Mouse (Mus musculus) liver, embryonic 14.5 days (tissue): ENCODE results near the gene Lasp1. TPM values are rescaled to one million over a fixed set of nuclear protein-coding genes. Genes with fewer than 3 reads are reported as not detected.

Source experiments
- ATAC-seq: fragments of 200-750 bp; cut with Nextera tagmentation; 2 replicates; pipeline ENCODE4 v1.8.0; 2017; ENCODE audit warnings: moderate number of reproducible peaks, mild to moderate bottlenecking, moderate library complexity; ENCODE audit not compliant: insufficient read depth
- DNase-seq, 3 experiments: peaks; one replicate each; pipeline ENCODE4 v3.0.0-alpha.2; 2012 to 2013; ENCODE audit warnings: low read depth in 3 of 3, low spot score in 3 of 3
- H3K27ac ChIP-seq: fragments of 300-500 bp; sonication (generic); 2 replicates; pipeline ENCODE4 v1.5.1; 2014; ENCODE audit warnings: moderate library complexity, mild to moderate bottlenecking, control low read depth, inconsistent platforms
- H3K27me3 ChIP-seq: fragments of 300-500 bp; sonication (generic); 2 replicates; pipeline ENCODE4 v1.6.1; 2014; ENCODE audit warnings: mild to moderate bottlenecking, low read length, moderate library complexity; ENCODE audit not compliant: control insufficient read depth, insufficient read depth
- H3K36me3 ChIP-seq: fragments of 300-500 bp; sonication (generic); replicated peaks from 2 replicates; pipeline ENCODE4 v1.6.1; 2014; ENCODE audit warnings: low read depth; ENCODE audit not compliant: control insufficient read depth, insufficient read depth
- H3K4me1 ChIP-seq, 2 experiments: fragments of 200-500 bp in 1 of 2; fragments of 300-500 bp in 1 of 2; sonication (generic) in 1 of 2; replicated peaks; 2 replicates each; pipeline ENCODE4 v1.6.1; 2012 to 2014; ENCODE audit warnings: antibody characterized with exemption in 1 of 2, inconsistent platforms in 1 of 2, low read length in 1 of 2; ENCODE audit not compliant: control insufficient read depth in 2 of 2, insufficient read depth in 2 of 2
- H3K4me2 ChIP-seq: fragments of 300-500 bp; sonication (generic); 2 replicates; pipeline ENCODE4 v1.6.1; 2014; ENCODE audit warnings: low read depth, mild to moderate bottlenecking, control low read depth, moderate library complexity
- H3K4me3 ChIP-seq, 2 experiments: fragments of 200-500 bp in 1 of 2; fragments of 300-500 bp in 1 of 2; sonication (generic) in 1 of 2; 2 replicates each; pipeline ENCODE4 v1.5.1; 2012 to 2014; ENCODE audit warnings: low read depth in 2 of 2, low read length in 2 of 2, mild to moderate bottlenecking in 2 of 2, control low read depth in 1 of 2, inconsistent platforms in 1 of 2, moderate library complexity in 1 of 2; ENCODE audit not compliant: insufficient read depth in 1 of 2
- H3K9ac ChIP-seq: fragments of 300-500 bp; sonication (generic); replicated peaks from 2 replicates; pipeline ENCODE4 v1.6.1; 2014; ENCODE audit warnings: mild to moderate bottlenecking, control low read depth, moderate library complexity
- H3K9me3 ChIP-seq: fragments of 300-500 bp; sonication (generic); 2 replicates; pipeline ENCODE4 v1.6.1; 2016; ENCODE audit warnings: low read length, mixed read lengths; ENCODE audit not compliant: control insufficient read depth
- CTCF ChIP-seq: IDR thresholded peaks from 2 replicates; pipeline ENCODE4 v1.5.1; 2016; ENCODE audit warnings: antibody characterized with exemption, low read depth, control low read depth
- EP300 ChIP-seq: IDR thresholded peaks from 2 replicates; pipeline ENCODE4 v1.6.1; 2016; ENCODE audit warnings: antibody characterized with exemption, low read depth
- WGBS: fragments of 180-500 bp; shearing (Covaris S2); extraction: QIAGEN DNeasy Blood & Tissue Kit; methylation state at CpG from one replicate; pipeline ENCODE4 v1.1.7; 2014; ENCODE audit not compliant: insufficient replicate concordance; 5-methylcytosine and 5-hydroxymethylcytosine counted together
- polyA plus RNA-seq, 2 experiments: library from polyadenylated mRNA; depleted of rRNA in 1 of 2; stranded (reverse) in 1 of 2; unstranded in 1 of 2; fragments of >200 nt; fragmentation: Nextera tagmentation in 1 of 2; extraction: Ambion mirVana in 1 of 2; gene quantifications; 2 replicates each; pipeline versions ENCODE4 v1.2.1 to v1.2.3; 2012 to 2014

Lasp1 gene
- polyA plus RNA-seq, 2 experiments = 15.5 to 19.1 TPM

DNA sequence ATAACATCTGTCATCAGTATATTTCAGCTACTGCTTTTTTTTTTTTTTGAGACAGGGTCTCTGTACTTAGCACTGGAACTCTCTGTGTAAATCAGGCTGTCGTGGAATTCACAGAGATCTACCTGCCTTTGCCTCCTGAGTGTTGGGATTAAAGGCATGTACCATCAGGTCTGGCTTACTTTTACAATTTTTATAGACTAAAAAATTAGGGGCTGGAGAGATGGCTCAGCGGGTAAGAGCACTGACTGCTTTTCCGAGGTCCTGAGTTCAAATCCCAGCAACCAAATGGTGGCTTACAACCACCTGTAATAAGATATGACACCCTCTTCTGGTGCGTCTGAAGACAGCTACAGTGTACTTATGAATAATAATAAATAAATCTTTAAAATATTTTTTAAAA is 81.6 kb downstream of the Lasp1 start:
- Histone ChIP-seq H3K4me1 (peaks cover 3 to 9% of the 10 kb centered on the region in 2 experiments; a peak in 2 of 4 replicates), H3K36me3 (no peaks in the 10 kb centered on the region), H3K9ac (no peak overlapping the region), H3K27ac (no peak overlapping the region), H3K27me3 (no peaks in the 10 kb centered on the region), H3K4me3 (no peak overlapping the region), H3K4me2 (no peak overlapping the region), H3K9me3 (no peaks in the 10 kb centered on the region)
- TF ChIP-seq CTCF (no peak), EP300 (no peak)
- WGBS = 67% methylated on average over 4 of the region's 4 CpGs
- no peak for ATAC-seq
- DNase-seq = no peak

DNA sequence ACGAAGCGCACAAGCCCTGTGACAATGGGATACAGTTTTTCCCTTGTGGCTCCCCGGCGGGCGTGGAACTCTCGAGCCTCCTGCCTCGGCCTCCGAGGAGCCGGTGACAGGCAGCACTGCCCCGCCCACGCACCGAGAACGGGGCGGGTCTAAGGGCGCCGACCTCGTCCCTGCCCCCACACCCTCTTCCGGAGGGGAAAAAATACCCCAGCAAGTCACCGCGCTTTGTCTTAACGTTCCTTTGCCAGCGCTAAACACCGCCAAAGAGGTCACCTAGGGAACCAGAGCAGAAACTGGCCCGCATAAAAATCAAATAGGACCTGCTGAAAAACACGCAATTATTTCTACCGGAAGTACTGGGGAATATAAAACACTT is 84.7 kb downstream of the Lasp1 start:
- TF ChIP-seq CTCF (no peak), EP300 (0 out of 2 replicates have a peak, but pooled peaks have one; percentile 19)
- H3K36me3 ChIP-seq = no peaks in the 10 kb centered on the region
- H3K9me3 ChIP-seq = no peaks in the 10 kb centered on the region
- WGBS = 4% methylated on average over 26 of the region's 26 CpGs
- H3K4me3 ChIP-seq = peak overlapping the region; percentile 85 to 98
- peak; percentile 66 to 73 (median 66) for DNase-seq
- ATAC-seq = peak; percentile 71
- H3K27me3 ChIP-seq = no peaks in the 10 kb centered on the region
- peaks cover 3 to 9% of the 10 kb centered on the region in 2 experiments; a peak in 2 of 4 replicates for H3K4me1 ChIP-seq
- peak overlapping the region; percentile 80 for H3K27ac ChIP-seq
- peak overlapping the region; percentile 84 for H3K9ac ChIP-seq
- H3K4me2 ChIP-seq = peak overlapping the region; percentile 84

DNA sequence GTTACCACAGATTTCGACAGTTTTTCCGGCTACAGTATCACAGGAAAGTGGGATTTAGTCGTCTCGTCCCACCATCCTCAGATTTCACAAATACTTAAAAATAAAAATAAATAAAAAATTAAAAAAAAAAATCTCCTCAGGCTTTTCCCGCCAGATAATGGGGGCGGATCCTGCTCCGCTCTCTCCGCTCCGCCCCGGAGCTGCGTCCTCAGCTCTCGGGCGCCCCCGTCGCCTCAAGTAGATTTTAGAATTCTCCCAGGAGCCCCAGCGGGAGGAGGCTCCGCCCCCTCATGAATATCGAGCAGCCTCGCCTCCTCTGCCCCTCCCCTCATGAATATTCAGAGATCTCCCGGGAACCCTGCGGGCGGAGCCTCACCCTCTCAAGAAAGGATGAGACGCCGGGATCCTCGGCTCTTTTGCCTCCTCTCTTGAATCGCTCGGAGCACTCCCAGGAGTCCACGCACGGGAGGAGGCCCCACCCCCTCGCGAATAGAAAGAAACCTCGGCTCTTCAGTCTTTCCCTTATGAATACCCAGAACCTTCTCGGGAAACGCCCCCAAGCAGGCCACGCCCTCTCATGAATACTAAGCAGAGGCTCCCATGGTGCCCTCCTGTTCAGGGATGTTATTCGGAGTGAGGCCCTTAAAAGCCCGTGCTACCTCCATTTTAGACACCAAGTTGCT is 85.3 kb downstream of the Lasp1 start, which contains the start of gene Fbxo47:
Gene Fbxo47 (minus strand): TSS at position 237 of the 683 bp plus-strand sequence.
- TF ChIP-seq EP300 (no peak), CTCF (peak; percentile 83)
- H3K27ac ChIP-seq = peak within 1 kb of the TSS; percentile 80
- DNase-seq = peak; percentile 95 to 97 (median 97)
- H3K4me3 ChIP-seq = peak within 1 kb of the TSS; percentile 85 to 98
- peak within 1 kb of the TSS; percentile 84 for H3K9ac ChIP-seq
- peaks cover 3 to 9% of the 10 kb centered on the region in 2 experiments; a peak in 2 of 4 replicates for H3K4me1 ChIP-seq
- peak; percentile 92 for ATAC-seq
- no peaks in the 10 kb centered on the region for H3K9me3 ChIP-seq
- no peaks in the 10 kb centered on the region for H3K36me3 ChIP-seq
- WGBS = under 1% methylated on average over 37 of the region's 37 CpGs
- peak within 1 kb of the TSS; percentile 84 for H3K4me2 ChIP-seq
- H3K27me3 ChIP-seq = no peaks in the 10 kb centered on the region

DNA sequence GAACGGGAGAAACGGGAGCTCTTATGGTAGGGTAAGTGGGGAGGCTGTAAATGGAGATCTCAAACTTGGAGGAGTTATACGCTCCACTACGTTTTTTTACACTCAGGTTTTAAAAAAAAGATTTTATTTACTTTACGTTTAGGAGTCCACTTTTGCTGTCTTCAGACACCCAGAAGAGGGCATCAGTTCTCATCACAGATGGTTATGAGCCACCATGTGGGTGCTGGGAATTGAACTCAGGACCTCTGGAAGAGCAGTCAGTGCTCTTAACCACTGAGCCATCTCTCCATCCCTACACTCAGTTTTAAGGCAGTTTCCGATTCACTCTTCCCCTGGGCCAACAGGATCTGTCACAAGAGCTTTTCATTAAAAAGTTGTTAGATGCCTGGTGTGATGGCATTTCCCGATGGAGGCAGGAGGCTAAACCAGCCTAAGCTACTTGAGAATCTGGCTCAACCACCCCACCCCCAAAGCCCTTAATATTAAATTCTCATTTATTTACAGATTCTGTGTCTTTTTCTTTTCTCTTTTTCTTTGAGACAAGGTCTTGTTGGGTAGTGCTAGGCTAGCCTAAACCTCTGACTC is 85.9 kb downstream of the Lasp1 start:
- DNase-seq = no peak
- 33% methylated on average over 7 of the region's 7 CpGs for WGBS
- Histone ChIP-seq H3K4me1 (peaks cover 3 to 9% of the 10 kb centered on the region in 2 experiments; a peak in 2 of 4 replicates), H3K9me3 (no peaks in the 10 kb centered on the region), H3K4me3 (peak overlapping the region; percentile 70 to 85), H3K27me3 (no peaks in the 10 kb centered on the region), H3K36me3 (no peaks in the 10 kb centered on the region), H3K9ac (peak overlapping the region; percentile 58), H3K27ac (peak overlapping the region; percentile 72), H3K4me2 (peak overlapping the region; percentile 84)
- TF ChIP-seq EP300 (no peak), CTCF (no peak)
- no peak for ATAC-seq

DNA sequence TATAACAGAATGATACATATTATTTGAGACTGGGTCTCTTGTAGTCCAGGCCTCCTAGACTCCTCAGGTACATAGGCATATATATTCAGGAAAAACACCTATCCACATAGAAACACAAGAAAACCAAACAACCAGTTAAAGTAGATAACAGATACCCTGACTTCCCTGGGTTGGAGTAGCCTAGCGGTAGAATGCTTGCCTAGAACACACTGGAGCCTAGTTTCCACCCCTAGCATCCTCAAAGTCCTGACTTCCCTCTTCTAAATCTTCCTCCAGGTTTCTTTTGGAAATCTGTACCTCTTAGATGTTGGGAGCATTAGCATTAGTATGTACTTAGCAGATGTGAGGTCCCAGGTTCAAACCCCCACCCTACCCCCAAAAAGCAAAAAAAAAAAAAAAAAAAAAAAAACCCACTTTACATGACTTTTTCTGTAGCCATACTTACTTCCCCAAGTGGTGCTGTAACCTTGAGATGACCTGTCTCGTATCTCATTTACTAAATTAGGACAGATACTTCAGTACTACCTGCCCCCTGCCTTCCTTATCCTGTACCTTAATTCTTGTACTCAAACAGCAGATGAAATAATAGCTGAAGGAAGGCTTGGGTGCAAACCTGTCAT is 86.6 kb downstream of the Lasp1 start:
- 62% methylated on average over 2 of the region's 2 CpGs for WGBS
- ATAC-seq = no peak
- Histone ChIP-seq H3K27me3 (no peaks in the 10 kb centered on the region), H3K4me2 (peak overlapping the region; percentile 84), H3K27ac (no peak overlapping the region), H3K4me3 (no peak overlapping the region; a peak in 1 of 4 replicates), H3K36me3 (no peaks in the 10 kb centered on the region), H3K9me3 (no peaks in the 10 kb centered on the region), H3K4me1 (peaks cover 3 to 9% of the 10 kb centered on the region in 2 experiments; a peak in 2 of 4 replicates), H3K9ac (no peak overlapping the region)
- no peak for DNase-seq
- TF ChIP-seq EP300 = no peak
- TF ChIP-seq CTCF = no peak

Other genes starting within 250 kb of the Lasp1 start
- 0.04 and 0.06 TPM in 2 replicates for gene Srcin1, start 222.8 kb upstream of the Lasp1 start, polyA plus RNA-seq (2012; rRNA removed)
- not detected in 2 replicates for gene Srcin1, start 222.8 kb upstream of the Lasp1 start, polyA plus RNA-seq (2014; fragmentation: Nextera tagmentation; extraction: Ambion mirVana)
- gene Epop, start 169.3 kb upstream of the Lasp1 start, polyA plus RNA-seq (2012; rRNA removed) = 0.66 and 0.98 TPM in 2 replicates
- 0.34 and 0.38 TPM in 2 replicates for gene Epop, start 169.3 kb upstream of the Lasp1 start, polyA plus RNA-seq (2014; fragmentation: Nextera tagmentation; extraction: Ambion mirVana)
- 1.0 TPM in 2 replicates for gene Mllt6, start 135.6 kb upstream of the Lasp1 start, polyA plus RNA-seq (2012; rRNA removed)
- gene Mllt6, start 135.6 kb upstream of the Lasp1 start, polyA plus RNA-seq (2014; fragmentation: Nextera tagmentation; extraction: Ambion mirVana) = 0.22 and 0.25 TPM in 2 replicates
- 3.0 and 4.9 TPM in 2 replicates for gene Cisd3, start 113.2 kb upstream of the Lasp1 start, polyA plus RNA-seq (2012; rRNA removed)
- gene Cisd3, start 113.2 kb upstream of the Lasp1 start, polyA plus RNA-seq (2014; fragmentation: Nextera tagmentation; extraction: Ambion mirVana) = 10.0 and 11.4 TPM in 2 replicates
- gene Pcgf2, start 98.5 kb upstream of the Lasp1 start, polyA plus RNA-seq (2012; rRNA removed) = 4.4 and 4.9 TPM in 2 replicates
- 1.5 and 1.8 TPM in 2 replicates for gene Pcgf2, start 98.5 kb upstream of the Lasp1 start, polyA plus RNA-seq (2014; fragmentation: Nextera tagmentation; extraction: Ambion mirVana)
- 197 and 261 TPM in 2 replicates for gene Psmb3, start 95.6 kb upstream of the Lasp1 start, polyA plus RNA-seq (2012; rRNA removed)
- gene Psmb3, start 95.6 kb upstream of the Lasp1 start, polyA plus RNA-seq (2014; fragmentation: Nextera tagmentation; extraction: Ambion mirVana) = 318 and 330 TPM in 2 replicates
- 4.4 and 5.0 TPM in 2 replicates for gene Pip4k2b, start 54.3 kb upstream of the Lasp1 start, polyA plus RNA-seq (2012; rRNA removed)
- gene Pip4k2b, start 54.3 kb upstream of the Lasp1 start, polyA plus RNA-seq (2014; fragmentation: Nextera tagmentation; extraction: Ambion mirVana) = 0.56 and 0.61 TPM in 2 replicates
- 4.5 and 5.7 TPM in 2 replicates for gene Cwc25, start 32.4 kb upstream of the Lasp1 start, polyA plus RNA-seq (2012; rRNA removed)
- gene Cwc25, start 32.4 kb upstream of the Lasp1 start, polyA plus RNA-seq (2014; fragmentation: Nextera tagmentation; extraction: Ambion mirVana) = 3.5 and 4.5 TPM in 2 replicates
- 0.08 TPM in 1 of 2 replicates, not detected in the other for gene 1700001P01Rik, start 23.1 kb upstream of the Lasp1 start, polyA plus RNA-seq (2012; rRNA removed)
- not detected in 2 replicates for gene 1700001P01Rik, start 23.1 kb upstream of the Lasp1 start, polyA plus RNA-seq (2014; fragmentation: Nextera tagmentation; extraction: Ambion mirVana)
- gene Rpl23, start 16.6 kb upstream of the Lasp1 start, polyA plus RNA-seq (2012; rRNA removed) = 229 and 484 TPM in 2 replicates
- 485 and 502 TPM in 2 replicates for gene Rpl23, start 16.6 kb upstream of the Lasp1 start, polyA plus RNA-seq (2014; fragmentation: Nextera tagmentation; extraction: Ambion mirVana)
- gene B230217C12Rik, start 41.8 kb downstream of the Lasp1 start, polyA plus RNA-seq (2012; rRNA removed) = 0.60 and 0.81 TPM in 2 replicates
- gene B230217C12Rik, start 41.8 kb downstream of the Lasp1 start, polyA plus RNA-seq (2014; fragmentation: Nextera tagmentation; extraction: Ambion mirVana) = 0.19 and 0.63 TPM in 2 replicates
- 0.17 and 0.30 TPM in 2 replicates for gene Fbxo47, start 85.2 kb downstream of the Lasp1 start, polyA plus RNA-seq (2012; rRNA removed)
- gene Fbxo47, start 85.2 kb downstream of the Lasp1 start, polyA plus RNA-seq (2014; fragmentation: Nextera tagmentation; extraction: Ambion mirVana) = 0.28 and 0.51 TPM in 2 replicates
- gene Plxdc1, start 187.4 kb downstream of the Lasp1 start, polyA plus RNA-seq (2012; rRNA removed) = 0.38 and 0.45 TPM in 2 replicates
- gene Plxdc1, start 187.4 kb downstream of the Lasp1 start, polyA plus RNA-seq (2014; fragmentation: Nextera tagmentation; extraction: Ambion mirVana) = 0.20 and 0.58 TPM in 2 replicates
- 1.8 and 2.2 TPM in 2 replicates for gene Arl5c, start 197.2 kb downstream of the Lasp1 start, polyA plus RNA-seq (2012; rRNA removed)
- 6.0 and 6.4 TPM in 2 replicates for gene Arl5c, start 197.2 kb downstream of the Lasp1 start, polyA plus RNA-seq (2014; fragmentation: Nextera tagmentation; extraction: Ambion mirVana)
- 0.38 and 0.60 TPM in 2 replicates for gene Cacnb1, start 224.0 kb downstream of the Lasp1 start, polyA plus RNA-seq (2012; rRNA removed)
- 0.21 TPM in 1 of 2 replicates, not detected in the other for gene Cacnb1, start 224.0 kb downstream of the Lasp1 start, polyA plus RNA-seq (2014; fragmentation: Nextera tagmentation; extraction: Ambion mirVana)
- 713 and 1,005 TPM in 2 replicates for gene Rpl19, start 227.7 kb downstream of the Lasp1 start, polyA plus RNA-seq (2012; rRNA removed)
- 717 and 735 TPM in 2 replicates for gene Rpl19, start 227.7 kb downstream of the Lasp1 start, polyA plus RNA-seq (2014; fragmentation: Nextera tagmentation; extraction: Ambion mirVana)